Mouse (Mus musculus) megakaryocyte, embryonic 14.5 days (primary cell): ENCODE data around the gene Nectin1.

Experiments
- FLI1 ChIP-seq: IDR thresholded peaks from 2 replicates; pipeline ENCODE4 v1.6.1; 2012; ENCODE audit warnings: low read length, inconsistent platforms, mixed read lengths
- GATA1 ChIP-seq: IDR thresholded peaks from 3 replicates; pipeline ENCODE4 v1.6.1; 2012; ENCODE audit warnings: mixed read lengths, low read length, inconsistent platforms, borderline replicate concordance

- TF ChIP-seq GATA1 (no peak), FLI1 (no peak)
Observed at GRCm38 (mm10) chr9:43744138-43744981, 576 bp downstream of the Nectin1 start.
